Mouse (Mus musculus) kidney, adult 9 months (tissue): ENCODE results near the gene Pappa.

Experiments used
- DNase-seq: peaks from one replicate; pipeline ENCODE4 v3.0.0; 2022

Gene Pappa

GRCm38 (mm10) chr4:65350521-65350920 is 226.5 kb downstream of the Pappa start:
- no peak for DNase-seq

GRCm38 (mm10) chr4:65354580-65354979 is 230.6 kb downstream of the Pappa start:
- no peak for DNase-seq

- DNase-seq: no peak
Observed at GRCm38 (mm10) chr4:65367135-65367534, 243.2 kb downstream of the Pappa start.

GRCm38 (mm10) chr4:65372731-65373130 is 248.8 kb downstream of the Pappa start:
- DNase-seq: no peak

DNA sequence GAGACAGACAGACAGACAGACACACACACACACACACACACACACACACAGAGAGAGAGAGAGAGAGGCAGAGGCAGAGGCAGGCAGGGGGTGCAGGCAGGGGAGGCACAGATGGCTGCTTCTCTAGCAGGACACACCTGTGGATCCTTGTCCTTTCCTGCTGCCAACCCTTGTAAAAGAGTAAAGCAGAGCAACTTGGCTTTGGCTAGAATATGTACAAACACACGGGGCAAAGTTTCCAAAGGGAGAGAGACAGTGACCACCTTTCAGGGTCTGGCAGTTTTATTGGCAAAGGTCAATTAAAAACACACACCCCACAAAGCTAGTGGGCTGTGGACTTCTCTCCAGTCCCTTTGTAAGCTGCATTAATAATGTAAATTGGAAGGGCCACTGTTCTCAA is 249.9 kb downstream of the Pappa start:
- peak; percentile 6 for DNase-seq

DNA sequence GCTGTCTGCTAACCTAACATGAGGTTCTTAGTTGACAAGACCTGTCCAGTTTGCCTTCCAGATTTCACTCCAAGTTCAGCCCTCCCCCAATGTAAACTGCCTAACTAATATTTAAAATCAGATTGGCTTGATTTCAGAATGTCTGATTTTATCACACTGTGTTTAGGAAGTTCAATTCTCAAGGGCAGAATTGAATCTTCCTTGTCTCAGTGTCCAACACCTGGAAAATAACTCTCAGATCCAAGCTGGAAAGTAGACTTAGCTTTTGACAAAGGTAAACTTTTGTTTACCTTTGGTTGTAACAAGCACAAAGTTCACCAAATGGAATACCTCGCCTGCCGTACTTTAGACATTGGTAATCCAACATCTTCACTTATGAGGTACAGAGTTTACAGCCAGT is 252.6 kb downstream of the Pappa start:
- peak; percentile 21 for DNase-seq

DNA sequence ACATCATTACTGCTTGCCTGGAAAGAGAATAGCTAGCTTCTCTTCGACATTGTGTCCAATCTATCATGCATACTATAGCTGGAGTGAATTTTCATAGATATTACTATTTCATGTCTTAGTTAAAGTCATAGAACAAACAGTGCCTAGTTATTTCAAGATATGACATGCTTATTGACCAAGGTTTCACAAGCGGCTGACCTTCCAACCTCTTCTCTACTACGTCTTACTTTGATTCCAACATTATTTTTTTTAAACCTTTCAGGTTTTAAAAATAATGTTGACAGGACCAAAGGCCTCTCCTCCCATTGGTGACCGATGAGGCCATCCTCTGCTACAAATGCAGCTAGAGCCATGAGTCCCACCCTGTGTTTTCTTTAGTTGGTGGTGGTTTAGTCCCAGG is 255.5 kb downstream of the Pappa start:
- DNase-seq: no peak

DNA sequence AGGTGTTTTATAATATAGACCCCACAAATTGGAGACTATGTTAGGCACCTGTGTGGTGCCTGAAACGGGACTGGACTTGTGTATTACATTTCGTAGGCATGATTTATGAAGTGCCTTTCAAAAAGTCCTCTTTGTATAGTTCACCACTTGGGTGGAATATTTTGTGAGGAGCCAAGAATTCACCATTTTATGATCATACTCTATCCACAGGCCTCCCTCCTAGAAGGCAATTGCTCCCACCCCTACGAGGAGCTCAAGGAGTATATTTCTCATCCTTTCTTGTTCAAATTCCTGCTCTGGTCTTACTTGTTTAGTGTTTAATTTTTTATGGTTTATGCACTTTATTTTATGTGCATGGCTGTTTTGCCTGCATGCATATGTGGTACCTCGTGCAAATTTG is 259.1 kb downstream of the Pappa start:
- no peak for DNase-seq

- DNase-seq: no peak
Observed at GRCm38 (mm10) chr4:65391001-65391400, 267.0 kb downstream of the Pappa start.

GRCm38 (mm10) chr4:65396806-65397205 is 272.8 kb downstream of the Pappa start:
- DNase-seq: no peak

- no peak for DNase-seq
Observed at GRCm38 (mm10) chr4:65399457-65399856, 275.5 kb downstream of the Pappa start.

GRCm38 (mm10) chr4:65402286-65402685 is 278.3 kb downstream of the Pappa start:
- no peak for DNase-seq

GRCm38 (mm10) chr4:65402836-65403634 is 279.1 kb downstream of the Pappa start:
- DNase-seq: no peak
